ENCODE assay signal across 8 mouse cellular contexts in the genomic region with DNA sequence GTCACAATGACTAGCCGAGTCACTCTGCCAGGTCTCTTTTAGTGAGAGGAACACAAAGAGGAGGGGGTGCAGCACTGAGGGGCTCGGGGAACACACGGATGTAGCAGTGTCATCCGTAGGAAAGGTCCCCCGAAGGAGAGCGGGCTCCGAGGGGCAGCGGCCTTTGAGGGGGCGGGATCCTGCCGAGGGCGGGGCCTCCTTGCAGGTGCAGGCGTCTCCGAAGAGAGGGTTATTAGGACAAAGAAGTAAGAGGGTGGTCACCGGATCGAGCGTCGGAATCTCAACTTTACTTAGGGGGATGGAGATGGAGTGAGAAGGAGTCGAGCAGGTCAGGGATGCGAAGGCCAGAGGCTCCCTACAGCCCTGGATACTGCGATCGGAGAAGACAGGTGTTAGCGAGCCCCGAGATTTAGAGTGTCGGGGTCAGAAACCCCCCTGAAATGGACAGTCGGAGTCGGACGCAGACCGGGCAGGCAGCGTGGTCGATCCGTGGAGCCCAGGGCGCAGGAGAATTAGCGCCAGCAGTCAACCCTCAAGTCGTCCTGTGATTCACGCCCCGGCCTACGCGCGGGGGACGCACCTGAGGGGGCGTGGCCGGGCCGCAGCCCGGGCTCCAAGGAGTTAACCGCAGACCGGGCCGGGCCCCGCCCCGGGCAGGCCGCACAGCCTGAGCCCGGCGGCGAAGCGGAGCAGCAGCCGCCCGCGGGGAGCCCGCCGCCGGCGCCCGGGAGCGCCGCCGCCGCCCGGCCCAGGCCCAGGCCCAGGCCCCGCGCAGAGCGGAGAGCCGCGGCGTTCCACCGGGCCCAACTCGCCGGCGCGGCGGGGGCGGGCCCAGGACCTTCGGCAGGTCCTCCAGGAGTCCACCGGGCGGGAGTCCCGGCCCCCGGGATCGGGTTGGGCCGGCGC. TPM values are rescaled to one million over a fixed set of nuclear protein-coding genes. Genes with fewer than 3 reads are reported as not detected.
DNase-seq lines count a peak whose midpoint lies in the region; ATAC-seq lines count a peak whose summit lies in the region.

No protein-coding gene starts in this region.

- H3K9ac ChIP-seq in embryonic facial prominence, embryonic 14.5 days (ENCODE audit: low read depth, low read length) = peak overlapping the region; percentile 97
- H3K9ac ChIP-seq in heart, embryonic 14.5 days (ENCODE audit: low read length) = peak overlapping the region; percentile 95
- H3K9ac ChIP-seq in liver, embryonic 15.5 days = peak overlapping the region; percentile 69
- peak overlapping the region; percentile 98 for H3K9ac ChIP-seq in neural tube, embryonic 12.5 days

- H3K36me3 ChIP-seq in embryonic facial prominence, embryonic 14.5 days (ENCODE audit: control insufficient read depth, insufficient read depth, low read length) = peaks cover 28% of the 10 kb centered on the region
- peaks cover 31% of the 10 kb centered on the region for H3K36me3 ChIP-seq in heart, embryonic 14.5 days (ENCODE audit: control insufficient read depth, insufficient read depth, low read length)
- H3K36me3 ChIP-seq in liver, embryonic 15.5 days (replicated peaks) = peaks cover 6% of the 10 kb centered on the region; the same call in 1 of the 2 replicates
- peaks cover 24% of the 10 kb centered on the region for H3K36me3 ChIP-seq in neural tube, embryonic 12.5 days

- WGBS in embryonic facial prominence, embryonic 14.5 days = 1% methylated on average over 44 of the region's 88 CpGs
- WGBS in heart, embryonic 14.5 days = under 1% methylated on average over 76 of the region's 88 CpGs
- WGBS in liver, embryonic 15.5 days (ENCODE audit: insufficient replicate concordance) = under 1% methylated on average over 88 of the region's 88 CpGs
- under 1% methylated on average over 86 of the region's 88 CpGs for WGBS in neural tube, embryonic 12.5 days

- DNase-seq in CD4-positive helper T cell, adult 2 months (ENCODE audit: low read depth, low spot score) = peak; percentile 89
- DNase-seq in adrenal gland, postnatal 36 days = peak; percentile 82 to 90
- DNase-seq in embryonic facial prominence, embryonic 14.5 days (ENCODE audit: low spot score) = peak; percentile 89
- peak; percentile 88 for DNase-seq in kidney, postnatal 14 days
- DNase-seq in telencephalon, adult 2 months (ENCODE audit: low read depth, low spot score) = peak; percentile 52

- no peaks in the 10 kb centered on the region for H3K27me3 ChIP-seq in embryonic facial prominence, embryonic 14.5 days (replicated peaks; ENCODE audit: control insufficient read depth, insufficient read depth, low read length)
- H3K27me3 ChIP-seq in heart, embryonic 14.5 days (ENCODE audit: control insufficient read depth, insufficient read depth, low read length) = no peaks in the 10 kb centered on the region
- H3K27me3 ChIP-seq in liver, embryonic 15.5 days = peaks cover 29% of the 10 kb centered on the region
- H3K27me3 ChIP-seq in neural tube, embryonic 12.5 days (replicated peaks) = no peaks in the 10 kb centered on the region

- H3K4me2 ChIP-seq in embryonic facial prominence, embryonic 14.5 days (ENCODE audit: low read depth, low read length) = peak overlapping the region; percentile 93
- peak overlapping the region; percentile 87 for H3K4me2 ChIP-seq in heart, embryonic 14.5 days (ENCODE audit: low read length)
- peak overlapping the region; percentile 97 for H3K4me2 ChIP-seq in liver, embryonic 15.5 days
- H3K4me2 ChIP-seq in neural tube, embryonic 12.5 days (replicated peaks) = peak overlapping the region; percentile 94

- peaks cover 9% of the 10 kb centered on the region for H3K4me1 ChIP-seq in embryonic facial prominence, embryonic 14.5 days (ENCODE audit: control insufficient read depth, insufficient read depth, low read length)
- peaks cover 5 to 10% of the 10 kb centered on the region in 2 experiments; a peak in 3 of 4 replicates for H3K4me1 ChIP-seq in heart, embryonic 14.5 days (ENCODE audit: control insufficient read depth in 2 of 2, insufficient read depth in 2 of 2, low read length in 2 of 2)
- peaks cover 20% of the 10 kb centered on the region for H3K4me1 ChIP-seq in liver, embryonic 15.5 days (replicated peaks)
- peaks cover 14% of the 10 kb centered on the region for H3K4me1 ChIP-seq in neural tube, embryonic 12.5 days

- peak overlapping the region; percentile 91 for H3K27ac ChIP-seq in embryonic facial prominence, embryonic 14.5 days (replicated peaks; ENCODE audit: low read depth, low read length)
- H3K27ac ChIP-seq in heart, embryonic 14.5 days (replicated peaks in 1 of 2; ENCODE audit: control insufficient read depth in 1 of 2, insufficient read depth in 1 of 2, low read depth in 2 of 2, low read length in 2 of 2) = peak overlapping the region; percentile 95 to 97
- peak overlapping the region; percentile 79 for H3K27ac ChIP-seq in liver, embryonic 15.5 days (replicated peaks)
- peak overlapping the region; percentile 92 for H3K27ac ChIP-seq in neural tube, embryonic 12.5 days

- peak overlapping the region; percentile 93 for H3K4me3 ChIP-seq in embryonic facial prominence, embryonic 14.5 days (ENCODE audit: low read depth, low read length)
- H3K4me3 ChIP-seq in heart, embryonic 14.5 days (ENCODE audit: control insufficient read depth in 1 of 2, insufficient read depth in 1 of 2, low read depth in 1 of 2, low read length in 2 of 2) = peak overlapping the region; percentile 91 to 94
- H3K4me3 ChIP-seq in liver, embryonic 15.5 days (replicated peaks) = peak overlapping the region; percentile 69
- peak overlapping the region; percentile 97 for H3K4me3 ChIP-seq in neural tube, embryonic 12.5 days

- H3K9me3 ChIP-seq in embryonic facial prominence, embryonic 14.5 days (ENCODE audit: control insufficient read depth, low read length) = no peaks in the 10 kb centered on the region
- no peaks in the 10 kb centered on the region for H3K9me3 ChIP-seq in heart, embryonic 14.5 days (ENCODE audit: control insufficient read depth, low read length)
- H3K9me3 ChIP-seq in liver, embryonic 15.5 days (replicated peaks) = no peaks in the 10 kb centered on the region
- no peaks in the 10 kb centered on the region for H3K9me3 ChIP-seq in neural tube, embryonic 12.5 days

- ATAC-seq in embryonic facial prominence, embryonic 14.5 days (ENCODE audit: low read depth) = peak; percentile 71
- peak; percentile 67 for ATAC-seq in heart, embryonic 14.5 days (ENCODE audit: insufficient number of reproducible peaks, insufficient read depth, low FRiP score, low read depth)
- peak; percentile 66 for ATAC-seq in liver, embryonic 15.5 days (ENCODE audit: insufficient read depth)
- ATAC-seq in neural tube, embryonic 12.5 days (ENCODE audit: low FRiP score, low read depth) = peak; percentile 77

RNA-seq across cellular contexts. Expression of gene Tesk1, which starts 1.0 kb away (rescaled TPM):
- 10 to 100 TPM; 52.2 to 65.5 TPM for total RNA-seq in adrenal gland, postnatal 36 days (2021)
- 13.2 and 14.8 TPM in 2 replicates for polyA plus RNA-seq in embryonic facial prominence, embryonic 14.5 days (2014; fragmentation: Nextera tagmentation; extraction: Ambion mirVana)
- polyA plus RNA-seq in heart, embryonic 14.5 days (2014; fragmentation: Nextera tagmentation; extraction: Ambion mirVana) = 8.9 and 9.4 TPM in 2 replicates
- polyA plus RNA-seq in liver, embryonic 15.5 days (2015; fragmentation: Nextera tagmentation; extraction: Ambion mirVana) = 1.0 and 1.2 TPM in 2 replicates
- polyA plus RNA-seq in neural tube, embryonic 12.5 days (2016; fragmentation: Nextera tagmentation; extraction: Ambion mirVana) = 14.9 and 15.4 TPM in 2 replicates

RNA-seq across cellular contexts. Expression of gene Cd72, which starts 11.7 kb away (rescaled TPM):
- 1 to 10 TPM; 2.7 to 3.4 TPM for total RNA-seq in adrenal gland, postnatal 36 days (2021)
- polyA plus RNA-seq in embryonic facial prominence, embryonic 14.5 days (2014; fragmentation: Nextera tagmentation; extraction: Ambion mirVana) = 2.9 and 3.9 TPM in 2 replicates
- polyA plus RNA-seq in heart, embryonic 14.5 days (2014; fragmentation: Nextera tagmentation; extraction: Ambion mirVana) = 3.1 and 3.9 TPM in 2 replicates
- polyA plus RNA-seq in liver, embryonic 15.5 days (2015; fragmentation: Nextera tagmentation; extraction: Ambion mirVana) = 0.94 and 1.4 TPM in 2 replicates
- 2.7 and 2.9 TPM in 2 replicates for polyA plus RNA-seq in neural tube, embryonic 12.5 days (2016; fragmentation: Nextera tagmentation; extraction: Ambion mirVana)

RNA-seq across cellular contexts. Expression of gene Fam166b, which starts 13.8 kb away (rescaled TPM):
- total RNA-seq in adrenal gland, postnatal 36 days (2021) = under 1 TPM in 1 of 2 experiments, not detected in 1; 0.92 TPM
- polyA plus RNA-seq in embryonic facial prominence, embryonic 14.5 days (2014; fragmentation: Nextera tagmentation; extraction: Ambion mirVana) = 0.22 and 0.33 TPM in 2 replicates
- 0.16 TPM in 1 of 2 replicates, not detected in the other for polyA plus RNA-seq in heart, embryonic 14.5 days (2014; fragmentation: Nextera tagmentation; extraction: Ambion mirVana)
- polyA plus RNA-seq in liver, embryonic 15.5 days (2015; fragmentation: Nextera tagmentation; extraction: Ambion mirVana) = not detected in 2 replicates
- polyA plus RNA-seq in neural tube, embryonic 12.5 days (2016; fragmentation: Nextera tagmentation; extraction: Ambion mirVana) = 0.34 TPM in 1 of 2 replicates, not detected in the other

RNA-seq across cellular contexts. Expression of gene Sit1, which starts 40.8 kb away (rescaled TPM):
- total RNA-seq in adrenal gland, postnatal 36 days (2021) = not detected
- not detected in 2 replicates for polyA plus RNA-seq in embryonic facial prominence, embryonic 14.5 days (2014; fragmentation: Nextera tagmentation; extraction: Ambion mirVana)
- polyA plus RNA-seq in heart, embryonic 14.5 days (2014; fragmentation: Nextera tagmentation; extraction: Ambion mirVana) = not detected in 2 replicates
- 0.07 and 0.18 TPM in 2 replicates for polyA plus RNA-seq in liver, embryonic 15.5 days (2015; fragmentation: Nextera tagmentation; extraction: Ambion mirVana)
- polyA plus RNA-seq in neural tube, embryonic 12.5 days (2016; fragmentation: Nextera tagmentation; extraction: Ambion mirVana) = 0.17 TPM in 1 of 2 replicates, not detected in the other

RNA-seq across cellular contexts. Expression of gene Ccdc107, which starts 50.0 kb away (rescaled TPM):
- total RNA-seq in adrenal gland, postnatal 36 days (2021) = 10 to 100 TPM; 57.3 to 59.3 TPM
- 64.5 and 68.2 TPM in 2 replicates for polyA plus RNA-seq in embryonic facial prominence, embryonic 14.5 days (2014; fragmentation: Nextera tagmentation; extraction: Ambion mirVana)
- 76.5 and 85.8 TPM in 2 replicates for polyA plus RNA-seq in heart, embryonic 14.5 days (2014; fragmentation: Nextera tagmentation; extraction: Ambion mirVana)
- polyA plus RNA-seq in liver, embryonic 15.5 days (2015; fragmentation: Nextera tagmentation; extraction: Ambion mirVana) = 33.5 and 34.2 TPM in 2 replicates
- 54.0 and 54.6 TPM in 2 replicates for polyA plus RNA-seq in neural tube, embryonic 12.5 days (2016; fragmentation: Nextera tagmentation; extraction: Ambion mirVana)

Comparison
In these comparisons a context has a peak if more than half of its experiments do, and no peak if none do; other contexts are left out.
1. Peak in every context shown above with its lines: DNase-seq, ATAC-seq, H3K4me3 ChIP-seq and H3K27ac ChIP-seq.